Mouse (Mus musculus): Measurements from ENCODE around the gene Hmga1b.
A peak's percentile ranks its signal among the peaks of the same experiment; 100 is the strongest.
"Not testable (repeated sequence)": the region's sequence is repeated elsewhere in the genome, so short reads cannot be mapped to it uniquely, and the experiment has no call there.

Gene Hmga1b

GRCm38 (mm10) chr11:120731858-120732680 lies 30.5 kb upstream of the Hmga1b start, which contains the start of gene Cbr2:
TSS of gene Cbr2 (minus strand) at chr11:120732114.
- DNase-seq (ENCODE audit: low spot score): no peak

GRCm38 (mm10) chr11:120733521-120733920 lies 29.1 kb upstream of the Hmga1b start:
- DNase-seq (ENCODE audit: low spot score): no peak

GRCm38 (mm10) chr11:120736424-120736823 lies 26.2 kb upstream of the Hmga1b start:
- DNase-seq (ENCODE audit: low spot score): no peak

GRCm38 (mm10) chr11:120740981-120741380 lies 21.6 kb upstream of the Hmga1b start:
- DNase-seq (ENCODE audit: low spot score): no peak

- DNase-seq (ENCODE audit: low spot score): no peak
Measured at GRCm38 (mm10) chr11:120744121-120744701, 18.4 kb upstream of the Hmga1b start.

- no peak for DNase-seq (ENCODE audit: low spot score)
Measured at GRCm38 (mm10) chr11:120747974-120748373, 14.6 kb upstream of the Hmga1b start.

- DNase-seq (ENCODE audit: low spot score): peak; percentile 32
Measured at GRCm38 (mm10) chr11:120749430-120749829, 13.2 kb upstream of the Hmga1b start.

GRCm38 (mm10) chr11:120751606-120752005 lies 11.0 kb upstream of the Hmga1b start:
- no peak for DNase-seq (ENCODE audit: low spot score)

- DNase-seq (ENCODE audit: low spot score): no peak
Measured at GRCm38 (mm10) chr11:120760236-120760635, 2.4 kb upstream of the Hmga1b start.

- no peak for DNase-seq (ENCODE audit: low spot score)
Measured at GRCm38 (mm10) chr11:120761811-120762671, 553 bp upstream of the Hmga1b start.

GRCm38 (mm10) chr11:120763121-120763999 lies 766 bp downstream of the Hmga1b start:
- DNase-seq (ENCODE audit: low spot score): not testable (repeated sequence)

GRCm38 (mm10) chr11:120767023-120767422 lies 4.4 kb downstream of the Hmga1b start:
- not testable (repeated sequence) for DNase-seq (ENCODE audit: low spot score)

- no peak for DNase-seq (ENCODE audit: low spot score)
Measured at GRCm38 (mm10) chr11:120768206-120768605, 5.6 kb downstream of the Hmga1b start.

GRCm38 (mm10) chr11:120772749-120773148 lies 10.2 kb downstream of the Hmga1b start:
- DNase-seq (ENCODE audit: low spot score): no peak

GRCm38 (mm10) chr11:120773463-120774190 lies 11.0 kb downstream of the Hmga1b start:
- DNase-seq (ENCODE audit: low spot score): no peak

- DNase-seq (ENCODE audit: low spot score): peak; percentile 96
Measured at GRCm38 (mm10) chr11:120775774-120776469, 13.3 kb downstream of the Hmga1b start.

GRCm38 (mm10) chr11:120777123-120777522 lies 14.5 kb downstream of the Hmga1b start:
- DNase-seq (ENCODE audit: low spot score): no peak

- DNase-seq (ENCODE audit: low spot score): no peak
Measured at GRCm38 (mm10) chr11:120779876-120780275, 17.3 kb downstream of the Hmga1b start.

- DNase-seq (ENCODE audit: low spot score): not testable (repeated sequence)
Measured at GRCm38 (mm10) chr11:120781361-120781760, 18.8 kb downstream of the Hmga1b start.

GRCm38 (mm10) chr11:120783426-120784063 lies 21.0 kb downstream of the Hmga1b start:
- DNase-seq (ENCODE audit: low spot score): no peak
